Mouse (Mus musculus): ENCODE measurements around the gene Rapgef1. TPM values are rescaled to one million over a fixed set of nuclear protein-coding genes. Genes with fewer than 3 reads are reported as not detected.

Rapgef1 gene
- total and polyA plus RNA-seq, 3 experiments, result 24.3 to 43.3 (median 42.0) TPM

- DNase-seq (ENCODE audit: low spot score), result no peak
- no peak for TF ChIP-seq POLR2AphosphoS5 (IDR thresholded peaks at IDR 0.05; ENCODE audit: insufficient replicate concordance, low read depth, low read length)
- no peak for TF ChIP-seq CTCF (IDR thresholded peaks at IDR 0.05; ENCODE audit: low read depth, low read length)
- no peak for TF ChIP-seq GATA1 (IDR thresholded peaks at IDR 0.05; ENCODE audit: borderline replicate concordance, low read length)
- TF ChIP-seq TAL1 (conservative IDR thresholded peaks at IDR 0.05; ENCODE audit: low read depth, low read length), result no peak
- no peak for TF ChIP-seq GATA2 (IDR thresholded peaks at IDR 0.05; ENCODE audit: borderline replicate concordance, low read depth, low read length)
- Histone ChIP-seq H3K36me3 (replicated peaks) (peaks cover 69% of the 10 kb centered on the region), H3K27me3 (ENCODE audit: insufficient read depth, low read length) (no peaks in the 10 kb centered on the region), H3K4me3 (ENCODE audit: low read depth, low read length) (no peak overlapping the region), H3K4me1 (ENCODE audit: insufficient read depth, low read depth, low read length) (peaks cover 45% of the 10 kb centered on the region), H3K9me3 (replicated peaks) (no peaks in the 10 kb centered on the region)
- no peak for ATAC-seq (ENCODE audit: extremely low read depth, insufficient number of reproducible peaks, low FRiP score, poor library complexity, severe bottlenecking)
Observed at GRCm38 (mm10) chr2:29639377-29639776, 19.9 kb downstream of the Rapgef1 start.

DNA sequence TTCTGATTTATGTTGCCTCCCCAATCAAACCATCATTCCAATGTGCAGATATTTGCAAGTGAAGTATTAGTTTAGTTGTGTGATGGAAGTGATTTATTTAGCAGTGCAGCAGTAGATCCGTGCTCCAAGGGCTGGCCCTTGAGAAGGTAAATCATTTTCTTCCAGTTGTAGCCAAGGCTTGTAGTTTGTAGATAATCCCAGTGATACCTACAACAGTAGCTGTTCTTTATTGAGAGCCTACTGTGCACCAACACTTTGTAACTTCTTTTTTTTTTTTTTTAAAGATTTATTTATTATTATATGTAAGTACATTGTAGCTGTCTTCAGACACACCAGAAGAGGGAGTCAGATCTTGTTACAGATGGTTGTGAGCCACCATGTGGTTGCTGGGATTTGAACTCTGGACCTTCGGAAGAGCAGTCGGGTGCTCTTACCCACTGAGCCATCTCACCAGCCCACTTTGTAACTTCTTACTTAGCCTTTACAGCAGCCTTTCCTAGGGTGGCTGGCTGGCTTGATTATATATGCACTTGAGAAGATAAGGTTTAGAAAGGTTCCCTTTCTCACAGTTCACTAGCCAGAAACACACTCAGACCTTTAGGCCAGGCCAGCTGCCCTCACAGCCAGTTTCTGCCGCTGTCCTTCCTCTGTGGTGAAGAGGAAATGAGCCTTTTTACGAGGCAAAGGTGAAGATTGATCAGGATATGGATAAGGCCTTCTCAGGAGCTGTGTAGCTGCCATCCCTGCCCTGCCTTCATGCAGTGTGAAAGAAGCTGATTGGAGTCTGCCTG, 20.6 kb downstream of the Rapgef1 start:
- TF ChIP-seq GATA2 (IDR thresholded peaks at IDR 0.05; ENCODE audit: borderline replicate concordance, low read depth, low read length) (no peak), CTCF (IDR thresholded peaks at IDR 0.05; ENCODE audit: low read depth, low read length) (no peak), TAL1 (conservative IDR thresholded peaks at IDR 0.05; ENCODE audit: low read depth, low read length) (no peak), POLR2AphosphoS5 (IDR thresholded peaks at IDR 0.05; ENCODE audit: insufficient replicate concordance, low read depth, low read length) (no peak), GATA1 (IDR thresholded peaks at IDR 0.05; ENCODE audit: borderline replicate concordance, low read length) (no peak)
- Histone ChIP-seq H3K36me3 (replicated peaks) (peaks cover 69% of the 10 kb centered on the region), H3K9me3 (replicated peaks) (no peaks in the 10 kb centered on the region), H3K27me3 (ENCODE audit: insufficient read depth, low read length) (no peaks in the 10 kb centered on the region), H3K4me3 (ENCODE audit: low read depth, low read length) (no peak overlapping the region), H3K4me1 (ENCODE audit: insufficient read depth, low read depth, low read length) (peaks cover 41% of the 10 kb centered on the region)
- ATAC-seq (ENCODE audit: extremely low read depth, insufficient number of reproducible peaks, low FRiP score, poor library complexity, severe bottlenecking) (peak; percentile 54), DNase-seq (ENCODE audit: low spot score) (no peak)

- no peak for DNase-seq (ENCODE audit: low spot score)
- no peaks in the 10 kb centered on the region for H3K27me3 ChIP-seq (ENCODE audit: insufficient read depth, low read length)
- H3K4me1 ChIP-seq (ENCODE audit: insufficient read depth, low read depth, low read length), result peaks cover 31% of the 10 kb centered on the region
- no peak for TF ChIP-seq TAL1 (conservative IDR thresholded peaks at IDR 0.05; ENCODE audit: low read depth, low read length)
- no peak for TF ChIP-seq GATA1 (IDR thresholded peaks at IDR 0.05; ENCODE audit: borderline replicate concordance, low read length)
- no peak for TF ChIP-seq CTCF (IDR thresholded peaks at IDR 0.05; ENCODE audit: low read depth, low read length)
- no peak for TF ChIP-seq POLR2AphosphoS5 (IDR thresholded peaks at IDR 0.05; ENCODE audit: insufficient replicate concordance, low read depth, low read length)
- TF ChIP-seq GATA2 (IDR thresholded peaks at IDR 0.05; ENCODE audit: borderline replicate concordance, low read depth, low read length), result no peak
- H3K9me3 ChIP-seq (replicated peaks), result no peaks in the 10 kb centered on the region
- no peak for ATAC-seq (ENCODE audit: extremely low read depth, insufficient number of reproducible peaks, low FRiP score, poor library complexity, severe bottlenecking)
- peaks cover 67% of the 10 kb centered on the region for H3K36me3 ChIP-seq (replicated peaks)
- no peak overlapping the region for H3K4me3 ChIP-seq (ENCODE audit: low read depth, low read length)
Observed at GRCm38 (mm10) chr2:29641707-29642106, 22.2 kb downstream of the Rapgef1 start.

- peaks cover 62% of the 10 kb centered on the region for H3K36me3 ChIP-seq (replicated peaks)
- no peak for TF ChIP-seq GATA1 (IDR thresholded peaks at IDR 0.05; ENCODE audit: borderline replicate concordance, low read length)
- no peak for TF ChIP-seq POLR2AphosphoS5 (IDR thresholded peaks at IDR 0.05; ENCODE audit: insufficient replicate concordance, low read depth, low read length)
- TF ChIP-seq TAL1 (conservative IDR thresholded peaks at IDR 0.05; ENCODE audit: low read depth, low read length), result no peak
- no peak for TF ChIP-seq GATA2 (IDR thresholded peaks at IDR 0.05; ENCODE audit: borderline replicate concordance, low read depth, low read length)
- no peak for TF ChIP-seq CTCF (IDR thresholded peaks at IDR 0.05; ENCODE audit: low read depth, low read length)
- H3K4me1 ChIP-seq (ENCODE audit: insufficient read depth, low read depth, low read length), result peaks cover 25% of the 10 kb centered on the region
- no peak overlapping the region for H3K4me3 ChIP-seq (ENCODE audit: low read depth, low read length)
- DNase-seq (ENCODE audit: low spot score), result no peak
- no peaks in the 10 kb centered on the region for H3K27me3 ChIP-seq (ENCODE audit: insufficient read depth, low read length)
- no peak for ATAC-seq (ENCODE audit: extremely low read depth, insufficient number of reproducible peaks, low FRiP score, poor library complexity, severe bottlenecking)
- no peaks in the 10 kb centered on the region for H3K9me3 ChIP-seq (replicated peaks)
Observed at GRCm38 (mm10) chr2:29643418-29643817, 23.9 kb downstream of the Rapgef1 start.

GRCm38 (mm10) chr2:29645071-29645628, 25.6 kb downstream of the Rapgef1 start:
- H3K36me3 ChIP-seq (replicated peaks), result peaks cover 57% of the 10 kb centered on the region
- ATAC-seq (ENCODE audit: extremely low read depth, insufficient number of reproducible peaks, low FRiP score, poor library complexity, severe bottlenecking) (no peak), DNase-seq (ENCODE audit: low spot score) (no peak)
- no peaks in the 10 kb centered on the region for H3K9me3 ChIP-seq (replicated peaks)
- no peak for TF ChIP-seq GATA1 (IDR thresholded peaks at IDR 0.05; ENCODE audit: borderline replicate concordance, low read length)
- TF ChIP-seq TAL1 (conservative IDR thresholded peaks at IDR 0.05; ENCODE audit: low read depth, low read length), result no peak
- H3K27me3 ChIP-seq (ENCODE audit: insufficient read depth, low read length), result no peaks in the 10 kb centered on the region
- H3K4me1 ChIP-seq (ENCODE audit: insufficient read depth, low read depth, low read length), result peaks cover 14% of the 10 kb centered on the region
- no peak overlapping the region for H3K4me3 ChIP-seq (ENCODE audit: low read depth, low read length)

DNA sequence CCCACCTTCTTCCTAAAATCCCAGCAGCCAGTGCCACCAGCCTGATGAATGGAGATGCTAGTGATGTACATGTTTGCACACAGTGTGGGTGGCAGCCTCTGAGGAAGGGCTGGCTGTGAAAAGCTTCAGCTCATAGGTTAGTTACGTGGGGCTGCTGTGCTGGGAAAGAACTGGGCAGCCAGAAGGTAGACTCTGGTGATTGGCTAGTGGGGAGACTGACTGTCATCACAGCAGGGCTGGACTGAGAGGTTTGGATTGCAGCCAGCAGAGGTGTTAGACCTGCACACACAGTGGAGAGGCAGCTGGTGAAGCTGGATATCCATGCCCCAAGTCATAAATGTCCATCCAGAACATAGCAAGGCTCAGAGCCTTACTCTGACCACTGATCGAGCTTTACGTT, 27.1 kb downstream of the Rapgef1 start:
- DNase-seq (ENCODE audit: low spot score) (no peak), ATAC-seq (ENCODE audit: extremely low read depth, insufficient number of reproducible peaks, low FRiP score, poor library complexity, severe bottlenecking) (no peak)
- Histone ChIP-seq H3K9me3 (replicated peaks) (no peaks in the 10 kb centered on the region), H3K36me3 (replicated peaks) (peaks cover 45% of the 10 kb centered on the region), H3K4me3 (ENCODE audit: low read depth, low read length) (no peak overlapping the region), H3K27me3 (ENCODE audit: insufficient read depth, low read length) (no peaks in the 10 kb centered on the region), H3K4me1 (ENCODE audit: insufficient read depth, low read depth, low read length) (peaks cover 2% of the 10 kb centered on the region; the same call in 1 of the 2 replicates)
- no peak for TF ChIP-seq GATA1 (IDR thresholded peaks at IDR 0.05; ENCODE audit: borderline replicate concordance, low read length)
- TF ChIP-seq TAL1 (conservative IDR thresholded peaks at IDR 0.05; ENCODE audit: low read depth, low read length), result no peak
- no peak for TF ChIP-seq CTCF (IDR thresholded peaks at IDR 0.05; ENCODE audit: low read depth, low read length)
- no peak for TF ChIP-seq GATA2 (IDR thresholded peaks at IDR 0.05; ENCODE audit: borderline replicate concordance, low read depth, low read length)
- TF ChIP-seq POLR2AphosphoS5 (IDR thresholded peaks at IDR 0.05; ENCODE audit: insufficient replicate concordance, low read depth, low read length), result no peak

Data from G1E (cell line).